ENCODE assay signal across 13 mouse cellular contexts in genomic region chr2:75318190-75318589, GRCm38 (mm10).
A peak's percentile ranks its signal among the peaks of the same experiment; 100 is the strongest.
DNase-seq lines count a peak whose midpoint lies in the region; TF ChIP-seq lines count a peak whose summit lies in the region.
"Had no signal": no experiment of that assay in that cellular context is flagged by ENCODE, and none has a peak within 500 bp of the region (broad histone marks: within the 10 kb centered on the region; RNA-seq: fewer than 3 reads in every experiment).

No protein-coding gene starts in this region.

- H3K4me1 ChIP-seq in heart, embryonic 10.5 days = no peaks in the 10 kb centered on the region
- H3K4me1 ChIP-seq in lung, adult 2 months (ENCODE audit: control insufficient read depth, insufficient read depth, low read length) = no peaks in the 10 kb centered on the region
- H3K4me1 ChIP-seq: embryonic facial prominence, embryonic 13.5 days; hindbrain, embryonic 12.5 days had no signal

- H3K27me3 ChIP-seq in heart, embryonic 10.5 days (ENCODE audit: insufficient read depth, poor library complexity, severe bottlenecking) = peaks cover 12% of the 10 kb centered on the region; the same call in 1 of the 2 replicates
- H3K27me3 ChIP-seq: hindbrain, embryonic 12.5 days had no signal

- no peak overlapping the region for H3K4me3 ChIP-seq in heart, embryonic 10.5 days
- no peak overlapping the region for H3K4me3 ChIP-seq in lung, adult 2 months (replicated peaks; ENCODE audit: extremely low read depth, low read depth, low read length)
- H3K4me3 ChIP-seq: embryonic facial prominence, embryonic 13.5 days; hindbrain, embryonic 12.5 days had no signal

- WGBS in heart, embryonic 10.5 days = 50% methylated on average over 5 of the region's 5 CpGs
- WGBS in lung, adult 2 months = 55% methylated on average over 5 of the region's 5 CpGs

- H3K27ac ChIP-seq in heart, embryonic 10.5 days = no peak overlapping the region
- H3K27ac ChIP-seq: embryonic facial prominence, embryonic 13.5 days; hindbrain, embryonic 12.5 days had no signal

- H3K9me3 ChIP-seq in heart, embryonic 10.5 days = no peaks in the 10 kb centered on the region
- H3K9me3 ChIP-seq: embryonic facial prominence, embryonic 13.5 days; hindbrain, embryonic 12.5 days had no signal

- no peak for TF ChIP-seq POLR2A in lung, adult 2 months (IDR thresholded peaks at IDR 0.05; ENCODE audit: borderline replicate concordance, extremely low read depth, low read depth, low read length)

- no peaks in the 10 kb centered on the region for H3K36me3 ChIP-seq in heart, embryonic 10.5 days
- H3K36me3 ChIP-seq: embryonic facial prominence, embryonic 13.5 days; hindbrain, embryonic 12.5 days had no signal

- TF ChIP-seq CTCF in lung, adult 2 months (IDR thresholded peaks at IDR 0.05; ENCODE audit: insufficient read depth, low read length) = no peak

- DNase-seq in heart, embryonic 10.5 days (ENCODE audit: low spot score) = peak; percentile 13
- no peak for DNase-seq in heart, adult 18-20 months
- peak; percentile 7 for DNase-seq in lung, postnatal 36 days
- DNase-seq in lung, adult 2 months = no peak
- peak; percentile 14 for DNase-seq in NIH3T3 (ENCODE audit: low read depth)
- DNase-seq in naive thymus-derived CD4-positive, alpha-beta T cell, adult 2 months (ENCODE audit: low read depth) = peak; percentile 25
- no peak for DNase-seq in cerebellum, postnatal 4 days (ENCODE audit: low spot score in 2 of 2)
- DNase-seq in frontal cortex, postnatal 10 days (ENCODE audit: low spot score in 2 of 2) = no peak
- DNase-seq: adrenal gland, postnatal 25 days; kidney, postnatal 25 days; midbrain, embryonic 14.5 days had no signal

Comparison
In these comparisons a context has a peak if more than half of its experiments do, and no peak if none do; other contexts are left out.
1. DNase-seq: peak in heart, embryonic 10.5 days (single experiment), lung, postnatal 36 days (single experiment), NIH3T3 (single experiment) and naive thymus-derived CD4-positive, alpha-beta T cell, adult 2 months (single experiment); none in heart, adult 18-20 months (0 of 2), lung, adult 2 months (single experiment), cerebellum, postnatal 4 days (0 of 2) and frontal cortex, postnatal 10 days (0 of 2).